Mouse (Mus musculus) hindbrain, embryonic 14.5 days (tissue): Measurements from ENCODE around the gene Spns3. TPM values are rescaled to one million over a fixed set of nuclear protein-coding genes. Genes with fewer than 3 reads are reported as not detected.

Source experiments
- ATAC-seq: fragments of 200-750 bp; cut with Nextera tagmentation; 2 replicates; pipeline ENCODE4 v1.8.0; 2017; ENCODE audit warnings: moderate number of reproducible peaks, mild to moderate bottlenecking, moderate TSS enrichment, moderate library complexity; ENCODE audit not compliant: low FRiP score
- DNase-seq: peaks from one replicate; pipeline ENCODE4 v3.0.0-alpha.2; 2015; ENCODE audit warnings: low spot score
- H3K27ac ChIP-seq: fragments of 300-500 bp; sonication (generic); 2 replicates; pipeline ENCODE4 v1.5.1; 2014; ENCODE audit warnings: mild to moderate bottlenecking, moderate library complexity
- H3K27me3 ChIP-seq: fragments of 300-500 bp; sonication (generic); 2 replicates; pipeline ENCODE4 v1.6.1; 2014; ENCODE audit warnings: mild to moderate bottlenecking, low read length, mixed read lengths; ENCODE audit not compliant: control insufficient read depth, insufficient read depth
- H3K36me3 ChIP-seq: fragments of 300-500 bp; sonication (generic); replicated peaks from 2 replicates; pipeline ENCODE4 v1.6.1; 2014; ENCODE audit not compliant: control insufficient read depth, insufficient read depth
- H3K4me1 ChIP-seq: fragments of 300-500 bp; sonication (generic); replicated peaks from 2 replicates; pipeline ENCODE4 v1.6.1; 2014; ENCODE audit warnings: antibody characterized with exemption, low read length, mixed read lengths; ENCODE audit not compliant: control insufficient read depth, insufficient read depth
- H3K4me2 ChIP-seq: fragments of 300-500 bp; sonication (generic); replicated peaks from 2 replicates; pipeline ENCODE4 v1.6.1; 2014; ENCODE audit warnings: mild to moderate bottlenecking, moderate library complexity
- H3K4me3 ChIP-seq: fragments of 300-500 bp; sonication (generic); replicated peaks from 2 replicates; pipeline ENCODE4 v1.5.1; 2014; ENCODE audit warnings: mild to moderate bottlenecking, low read length
- H3K9ac ChIP-seq: fragments of 300-500 bp; sonication (generic); 2 replicates; pipeline ENCODE4 v1.6.1; 2014
- H3K9me3 ChIP-seq: fragments of 300-500 bp; sonication (generic); 2 replicates; pipeline ENCODE4 v1.6.1; 2016; ENCODE audit warnings: low read length; ENCODE audit not compliant: control insufficient read depth
- WGBS: fragments of 180-500 bp; shearing (Covaris S2); extraction: QIAGEN DNeasy Blood & Tissue Kit; methylation state at CpG from one replicate; pipeline ENCODE4 v1.1.7; 2014; 5-methylcytosine and 5-hydroxymethylcytosine counted together
- polyA plus RNA-seq: library from polyadenylated mRNA; unstranded; fragments of >200 nt; fragmentation: Nextera tagmentation; extraction: Ambion mirVana; gene quantifications from 2 replicates; pipeline ENCODE4 v1.2.1, GENCODE M21; 2014

Spns3 gene
- polyA plus RNA-seq, 1 experiment from 2014 or later, result 0.11 TPM

DNA sequence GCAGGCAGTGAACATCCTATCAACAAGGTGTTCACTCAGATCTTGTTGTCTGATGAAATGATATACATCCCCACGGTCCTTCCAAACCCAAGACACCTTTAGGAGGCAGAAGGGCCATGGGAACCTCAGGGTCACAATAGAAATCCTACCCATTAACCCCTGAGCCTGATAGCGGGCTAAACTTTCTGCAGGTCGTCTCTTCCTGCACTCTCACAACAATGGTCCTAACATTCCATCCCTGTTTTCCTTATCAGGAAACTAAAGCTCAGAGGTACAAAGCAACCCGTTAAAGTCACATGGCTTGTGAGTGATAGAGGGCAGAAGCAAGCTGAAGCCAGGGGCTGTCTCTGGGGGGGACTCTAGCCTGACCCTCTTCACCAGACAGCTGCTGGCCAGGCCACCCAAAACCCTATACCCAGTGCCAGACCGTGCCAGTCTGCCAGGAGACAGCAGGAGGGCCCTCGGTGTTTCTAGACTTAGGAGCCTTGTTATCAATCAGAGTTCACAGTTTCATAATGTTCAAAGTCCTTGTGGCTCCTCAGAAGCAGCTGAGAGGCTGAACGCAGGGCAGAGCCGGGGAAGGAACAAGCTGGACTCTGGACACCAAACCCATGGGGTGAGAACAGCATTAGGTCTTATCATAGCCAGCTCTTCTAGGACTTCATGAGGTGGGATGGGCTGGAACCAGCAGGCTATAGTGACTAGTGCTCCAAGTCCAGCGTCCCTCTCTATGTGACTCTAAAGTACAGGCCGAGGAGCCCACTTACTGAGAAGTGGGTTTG, 46.1 kb downstream of the Spns3 start:
- Histone ChIP-seq H3K4me1 (peaks cover 3% of the 10 kb centered on the region), H3K9ac (no peak overlapping the region), H3K4me2 (no peak overlapping the region), H3K36me3 (no peaks in the 10 kb centered on the region), H3K4me3 (no peak overlapping the region), H3K27me3 (no peaks in the 10 kb centered on the region), H3K27ac (no peak overlapping the region), H3K9me3 (no peaks in the 10 kb centered on the region)
- DNase-seq (no peak), ATAC-seq (no peak)
- WGBS, result 73% methylated on average over 10 of the region's 10 CpGs

DNA sequence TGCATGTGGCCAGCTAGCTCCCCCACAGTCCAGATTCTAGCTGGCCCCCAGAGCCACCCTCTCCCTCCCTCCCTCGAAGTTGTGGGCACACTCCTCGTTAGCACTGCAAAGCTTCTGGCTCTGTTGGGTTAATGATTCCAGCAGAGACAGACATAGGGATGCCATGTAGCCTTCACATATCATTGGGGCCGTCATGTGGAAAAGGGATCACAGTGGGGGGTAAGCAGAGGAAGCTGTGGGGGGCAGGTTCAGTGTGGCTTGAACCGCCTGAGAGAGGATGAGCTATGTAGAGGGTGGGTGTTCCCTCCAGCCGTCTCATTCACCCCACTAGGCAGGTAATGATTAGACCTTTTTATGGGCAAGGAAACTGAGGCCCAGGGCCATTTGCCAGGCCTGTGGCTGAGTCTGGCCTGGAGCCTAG, 46.8 kb downstream of the Spns3 start:
- peaks cover 3% of the 10 kb centered on the region for H3K4me1 ChIP-seq
- DNase-seq, result no peak
- no peaks in the 10 kb centered on the region for H3K27me3 ChIP-seq
- H3K4me3 ChIP-seq, result no peak overlapping the region
- H3K9ac ChIP-seq, result no peak overlapping the region
- no peaks in the 10 kb centered on the region for H3K9me3 ChIP-seq
- no peak overlapping the region for H3K27ac ChIP-seq
- no peak for ATAC-seq
- WGBS, result 25% methylated on average over 5 of the region's 5 CpGs
- H3K36me3 ChIP-seq, result no peaks in the 10 kb centered on the region
- no peak overlapping the region for H3K4me2 ChIP-seq

DNA sequence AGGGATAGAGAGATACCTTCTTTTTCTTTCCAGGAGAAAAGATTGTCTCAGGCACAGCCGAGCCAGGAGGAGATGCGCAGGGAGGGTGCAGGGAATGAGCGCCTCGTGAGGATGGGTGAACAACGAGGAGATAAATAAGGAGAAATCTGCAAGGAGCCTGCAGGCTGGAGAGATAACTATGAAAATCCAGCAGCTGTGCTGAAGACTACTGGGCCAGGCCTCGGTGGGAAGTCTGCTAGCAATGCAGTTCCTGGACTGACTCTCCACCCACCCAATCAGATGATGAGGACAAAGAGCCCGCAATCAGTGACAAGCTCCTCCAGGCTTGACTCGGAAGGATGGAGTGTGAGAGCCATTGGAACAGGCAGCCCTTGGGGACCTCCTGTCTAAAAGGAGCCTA, 48.1 kb downstream of the Spns3 start:
- H3K9ac ChIP-seq, result no peak overlapping the region
- DNase-seq (no peak), ATAC-seq (0 out of 2 replicates have a peak, but pooled peaks have one; percentile 32)
- WGBS, result 16% methylated on average over 8 of the region's 8 CpGs
- no peak overlapping the region for H3K4me2 ChIP-seq
- no peaks in the 10 kb centered on the region for H3K36me3 ChIP-seq
- H3K27ac ChIP-seq, result no peak overlapping the region
- no peaks in the 10 kb centered on the region for H3K9me3 ChIP-seq
- no peak overlapping the region for H3K4me3 ChIP-seq
- peaks cover 3% of the 10 kb centered on the region for H3K4me1 ChIP-seq
- H3K27me3 ChIP-seq, result no peaks in the 10 kb centered on the region

DNA sequence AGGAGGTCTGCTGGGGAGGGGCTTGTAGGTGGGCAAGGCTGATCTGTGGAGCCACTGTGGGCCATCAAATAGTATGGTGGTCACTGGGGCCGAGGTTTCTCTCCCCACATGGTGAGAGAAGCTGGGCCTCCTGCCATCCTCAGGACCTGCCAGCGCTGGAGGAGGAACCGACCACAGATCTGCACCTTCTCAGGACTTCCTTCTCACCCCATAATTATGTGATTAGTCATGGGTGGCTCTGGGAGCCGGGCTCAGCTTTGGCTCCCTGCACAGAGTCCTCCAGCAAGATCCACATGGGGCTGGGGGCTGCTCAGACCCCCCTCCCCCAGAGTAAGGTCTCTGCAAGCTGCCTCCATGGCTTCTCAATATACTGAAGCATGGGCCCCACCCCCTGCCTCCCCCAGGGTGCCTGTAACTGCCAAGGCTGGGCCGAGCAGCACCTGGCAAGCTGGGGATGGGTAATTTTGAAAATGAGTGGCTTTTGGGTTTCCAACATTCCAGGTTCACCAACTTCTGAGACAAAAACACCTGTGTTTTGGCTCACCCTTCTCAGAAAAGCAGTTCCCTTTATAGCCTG, 48.8 kb downstream of the Spns3 start:
- WGBS, result 37% methylated on average over 5 of the region's 5 CpGs
- DNase-seq, result no peak

DNA sequence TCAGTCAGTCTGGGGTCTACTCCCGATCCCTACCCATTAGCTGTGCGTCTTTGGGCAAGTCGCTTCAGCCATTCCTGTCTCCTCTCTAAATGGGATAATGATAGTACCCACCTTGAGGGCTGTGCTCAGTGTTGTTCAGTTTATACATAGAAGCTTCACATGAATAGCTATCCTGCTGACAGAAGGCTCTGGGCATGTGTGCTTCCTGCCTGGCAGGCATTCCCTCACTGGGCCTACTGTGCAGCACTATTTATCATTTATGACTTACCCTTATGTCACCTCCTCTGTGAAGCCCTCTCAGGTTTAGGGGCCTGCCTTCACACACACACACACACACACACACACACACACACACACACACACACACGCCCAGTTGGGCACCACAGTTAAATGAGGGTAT, 50.2 kb downstream of the Spns3 start:
- Histone ChIP-seq H3K4me1 (peaks cover 3% of the 10 kb centered on the region), H3K27ac (no peak overlapping the region), H3K27me3 (no peaks in the 10 kb centered on the region), H3K9ac (no peak overlapping the region), H3K9me3 (no peaks in the 10 kb centered on the region), H3K36me3 (no peaks in the 10 kb centered on the region), H3K4me3 (no peak overlapping the region), H3K4me2 (no peak overlapping the region)
- DNase-seq (no peak), ATAC-seq (no peak)
- WGBS, result 89% methylated on average over 4 of the region's 4 CpGs

More for the DNA sequence above, 48.8 kb downstream of the Spns3 start:
- peaks cover 3% of the 10 kb centered on the region for H3K4me1 ChIP-seq
- no peak overlapping the region for H3K4me2 ChIP-seq
- no peaks in the 10 kb centered on the region for H3K27me3 ChIP-seq
- H3K9ac ChIP-seq, result no peak overlapping the region
- no peaks in the 10 kb centered on the region for H3K9me3 ChIP-seq
- no peak overlapping the region for H3K27ac ChIP-seq
- H3K36me3 ChIP-seq, result no peaks in the 10 kb centered on the region
- ATAC-seq, result no peak
- H3K4me3 ChIP-seq, result no peak overlapping the region

DNA sequence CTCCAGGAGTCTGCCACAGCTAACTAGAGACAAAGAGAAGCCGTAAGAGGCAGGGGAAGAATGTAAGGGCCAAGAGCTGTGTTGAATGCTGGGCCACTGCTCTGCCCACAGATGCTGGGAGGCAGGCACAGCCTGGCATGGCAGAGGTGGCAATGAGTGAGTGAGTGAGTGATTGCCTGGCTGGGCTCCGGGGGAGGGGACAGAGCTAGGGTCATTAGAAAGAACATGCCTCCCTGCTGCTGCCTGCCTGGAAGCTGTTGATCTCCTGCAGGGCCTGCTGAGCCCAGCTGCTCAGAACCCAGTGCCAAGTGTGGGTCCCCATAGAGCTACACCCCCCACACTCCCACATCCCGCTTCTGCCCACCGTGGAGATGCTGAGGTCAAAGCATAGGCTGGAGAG, 52.9 kb downstream of the Spns3 start:
- WGBS, result 18% methylated on average over 4 of the region's 4 CpGs
- ATAC-seq, result no peak; the same call in 1 of the 2 replicates
- peak overlapping the region; percentile 34; the same call in 1 of the 2 replicates for H3K27ac ChIP-seq

DNA sequence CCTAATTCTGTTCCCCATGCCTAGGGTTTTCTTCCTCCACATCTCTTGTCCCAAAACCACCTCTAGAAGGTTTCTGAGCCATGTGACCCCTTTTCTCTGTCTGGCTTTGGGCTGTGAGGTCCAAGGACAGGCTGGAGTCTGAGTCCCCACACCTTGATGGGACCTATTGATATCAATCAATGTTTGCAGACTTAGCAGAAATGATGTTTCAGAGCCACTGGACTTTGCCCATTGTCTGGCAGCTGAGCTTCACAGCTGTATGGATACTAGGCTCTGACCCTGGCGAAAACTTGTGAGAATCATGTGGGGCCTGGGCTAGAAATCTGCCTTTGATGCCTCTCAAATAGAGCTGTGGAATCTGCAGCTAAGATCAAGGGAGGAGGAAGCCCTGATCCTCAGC, 53.5 kb downstream of the Spns3 start:
- Histone ChIP-seq H3K9me3 (no peaks in the 10 kb centered on the region), H3K4me1 (no peaks in the 10 kb centered on the region; the same call in 1 of the 2 replicates), H3K27me3 (no peaks in the 10 kb centered on the region), H3K36me3 (no peaks in the 10 kb centered on the region), H3K4me2 (no peak overlapping the region), H3K4me3 (no peak overlapping the region), H3K27ac (peak overlapping the region; percentile 34; the same call in 1 of the 2 replicates), H3K9ac (no peak overlapping the region)
- DNase-seq (no peak), ATAC-seq (no peak)
- WGBS, result 77% methylated on average over 1 of the region's 1 CpGs

More for the DNA sequence above, 52.9 kb downstream of the Spns3 start:
- Histone ChIP-seq H3K9ac (no peak overlapping the region), H3K27me3 (no peaks in the 10 kb centered on the region), H3K4me2 (no peak overlapping the region), H3K36me3 (no peaks in the 10 kb centered on the region), H3K9me3 (no peaks in the 10 kb centered on the region), H3K4me3 (no peak overlapping the region), H3K4me1 (no peaks in the 10 kb centered on the region; the same call in 1 of the 2 replicates)
- no peak for DNase-seq

DNA sequence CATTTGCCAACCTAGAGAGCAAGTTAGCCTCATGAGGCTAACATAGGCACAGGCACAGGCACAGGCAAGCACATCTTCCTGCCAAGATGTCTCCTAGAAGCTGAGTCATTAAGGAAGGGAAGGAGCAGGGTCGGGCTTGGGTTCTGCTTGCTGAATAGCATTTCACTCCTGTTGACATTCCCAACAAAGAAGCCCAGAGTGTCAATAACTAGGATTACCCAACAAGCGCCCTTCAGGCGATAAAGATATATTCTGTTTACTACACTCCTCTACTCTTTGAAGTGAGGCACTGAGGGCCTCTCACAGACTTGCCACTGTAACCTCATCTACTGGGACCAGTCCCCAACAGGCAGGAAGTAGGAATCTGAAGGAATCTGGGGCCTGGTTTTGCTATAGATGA, 54.2 kb downstream of the Spns3 start:
- no peak overlapping the region for H3K4me3 ChIP-seq
- H3K4me1 ChIP-seq, result no peaks in the 10 kb centered on the region; the same call in 1 of the 2 replicates
- H3K27me3 ChIP-seq, result no peaks in the 10 kb centered on the region
- WGBS, result 71% methylated on average over 3 of the region's 3 CpGs
- H3K9ac ChIP-seq, result no peak overlapping the region
- no peak overlapping the region for H3K4me2 ChIP-seq
- H3K27ac ChIP-seq, result no peak overlapping the region
- H3K36me3 ChIP-seq, result no peaks in the 10 kb centered on the region
- no peaks in the 10 kb centered on the region for H3K9me3 ChIP-seq
- ATAC-seq, result no peak
- DNase-seq, result no peak

DNA sequence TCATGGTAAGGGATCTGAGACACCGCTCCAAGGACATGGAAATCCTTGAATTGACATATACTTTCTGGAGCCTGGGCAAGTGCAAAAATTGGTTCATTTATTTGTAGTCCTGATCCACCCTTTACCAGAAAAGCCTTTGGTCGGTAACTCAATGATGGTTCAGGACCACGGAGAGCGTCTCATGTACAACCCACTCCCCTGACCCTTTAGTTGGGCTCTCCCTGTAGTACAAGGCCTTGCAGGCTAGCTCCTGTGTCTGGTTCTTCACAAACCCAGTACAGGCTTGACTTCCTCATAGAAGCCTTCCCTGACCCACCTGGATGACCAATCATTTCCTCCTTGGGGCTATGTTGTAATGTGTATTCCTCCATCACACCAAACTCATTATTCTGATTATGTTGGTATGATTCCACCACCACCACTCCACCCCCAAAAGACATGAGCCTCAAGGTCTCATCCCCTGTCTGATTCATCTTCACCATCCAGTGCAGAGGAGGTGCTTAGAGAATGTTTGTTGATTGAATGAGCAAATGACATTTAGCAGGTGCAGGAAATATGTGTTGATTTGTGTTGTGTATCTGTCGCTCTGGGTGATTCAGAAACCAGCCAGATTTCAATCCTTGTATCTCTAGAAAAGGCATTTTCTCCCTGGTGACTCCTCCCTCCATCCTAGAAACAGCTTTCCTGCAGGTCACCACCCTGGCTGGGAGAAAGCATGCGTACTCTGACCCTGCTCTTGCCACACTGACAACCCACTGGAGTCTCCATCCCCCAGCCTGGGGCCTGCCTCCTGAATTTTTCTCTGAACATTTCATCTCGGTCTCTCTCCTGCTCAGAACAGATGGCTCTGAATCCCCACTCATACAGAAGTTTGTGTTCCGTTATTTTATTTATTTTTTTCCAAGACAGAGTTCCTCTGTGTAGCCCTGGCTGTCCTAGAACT, 56.0 kb downstream of the Spns3 start:
- WGBS, result 58% methylated on average over 8 of the region's 8 CpGs
- Histone ChIP-seq H3K27ac (no peak overlapping the region), H3K4me1 (no peaks in the 10 kb centered on the region; the same call in 1 of the 2 replicates), H3K4me3 (no peak overlapping the region), H3K9ac (no peak overlapping the region), H3K36me3 (no peaks in the 10 kb centered on the region), H3K27me3 (no peaks in the 10 kb centered on the region), H3K9me3 (no peaks in the 10 kb centered on the region), H3K4me2 (no peak overlapping the region)
- no peak for ATAC-seq
- no peak for DNase-seq
